Mouse (Mus musculus) kidney, embryonic 15.5 days (tissue): ENCODE results near the gene Xylt1. TPM values are rescaled to one million over a fixed set of nuclear protein-coding genes. Genes with fewer than 3 reads are reported as not detected.

Experiments used
- ATAC-seq: fragments of 200-750 bp; cut with Nextera tagmentation; replicated peaks from 2 replicates; pipeline ENCODE4 v1.8.0; 2017; ENCODE audit warnings: moderate TSS enrichment; ENCODE audit not compliant: low FRiP score
- H3K27ac ChIP-seq: fragments of 300-500 bp; sonication (generic); 2 replicates; pipeline ENCODE4 v1.5.1; 2015; ENCODE audit warnings: mild to moderate bottlenecking, inconsistent platforms
- H3K27me3 ChIP-seq: fragments of 300-500 bp; sonication (generic); 2 replicates; pipeline ENCODE4 v1.6.1; 2015; ENCODE audit warnings: inconsistent platforms
- H3K36me3 ChIP-seq: fragments of 300-500 bp; sonication (generic); 2 replicates; pipeline ENCODE4 v1.6.1; 2015; ENCODE audit warnings: inconsistent platforms
- H3K4me1 ChIP-seq: fragments of 300-500 bp; sonication (generic); 2 replicates; pipeline ENCODE4 v1.6.1; 2015; ENCODE audit warnings: inconsistent platforms
- H3K4me2 ChIP-seq: fragments of 300-500 bp; sonication (generic); 2 replicates; pipeline ENCODE4 v1.6.1; 2015; ENCODE audit warnings: moderate library complexity, mild to moderate bottlenecking, inconsistent platforms
- H3K4me3 ChIP-seq: fragments of 300-500 bp; sonication (generic); replicated peaks from 2 replicates; pipeline ENCODE4 v1.5.1; 2015; ENCODE audit warnings: mild to moderate bottlenecking, inconsistent platforms
- H3K9ac ChIP-seq: fragments of 300-500 bp; sonication (generic); 2 replicates; pipeline ENCODE4 v1.6.1; 2015; ENCODE audit warnings: mild to moderate bottlenecking, inconsistent platforms
- H3K9me3 ChIP-seq: fragments of 300-500 bp; sonication (generic); replicated peaks from 2 replicates; pipeline ENCODE4 v1.6.1; 2016; ENCODE audit warnings: inconsistent platforms
- WGBS: fragments of 180-500 bp; shearing (Covaris S2); methylation state at CpG from one replicate; pipeline ENCODE4 v1.1.7; 2015; ENCODE audit warnings: mixed read lengths; 5-methylcytosine and 5-hydroxymethylcytosine counted together
- polyA plus RNA-seq: library from polyadenylated mRNA; unstranded; fragments of >200 nt; fragmentation: Nextera tagmentation; extraction: Ambion mirVana; gene quantifications from 2 replicates; pipeline ENCODE4 v1.2.1, GENCODE M21; 2015

Gene Xylt1
- polyA plus RNA-seq, 1 experiment from 2014 or later = 2.3 TPM

DNA sequence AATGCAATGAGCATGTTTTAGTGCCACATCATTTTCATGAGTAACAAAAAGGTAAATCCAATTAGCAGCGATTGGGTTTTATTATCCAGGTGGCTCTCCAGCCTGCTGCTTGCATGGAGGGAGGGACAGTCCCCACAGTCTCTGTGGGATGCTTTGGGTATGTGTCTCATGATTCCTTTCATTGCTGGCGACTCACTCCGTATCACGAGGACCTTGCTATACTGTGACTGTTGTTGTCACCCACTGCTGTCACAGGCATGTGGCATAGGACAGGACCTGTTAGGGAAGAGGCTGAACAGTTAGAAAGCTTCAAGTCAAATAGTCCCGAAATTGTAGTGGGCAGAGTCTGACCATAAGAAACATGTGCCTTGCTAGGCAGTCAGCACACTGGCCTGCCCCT lies 234.1 kb downstream of the Xylt1 start:
- Histone ChIP-seq H3K4me3 (no peak overlapping the region), H3K4me2 (no peak overlapping the region), H3K9me3 (no peaks in the 10 kb centered on the region), H3K4me1 (no peaks in the 10 kb centered on the region), H3K27me3 (no peaks in the 10 kb centered on the region), H3K9ac (no peak overlapping the region), H3K27ac (no peak overlapping the region), H3K36me3 (no peaks in the 10 kb centered on the region)
- 80% methylated on average over 5 of the region's 5 CpGs for WGBS
- ATAC-seq = no peak

DNA sequence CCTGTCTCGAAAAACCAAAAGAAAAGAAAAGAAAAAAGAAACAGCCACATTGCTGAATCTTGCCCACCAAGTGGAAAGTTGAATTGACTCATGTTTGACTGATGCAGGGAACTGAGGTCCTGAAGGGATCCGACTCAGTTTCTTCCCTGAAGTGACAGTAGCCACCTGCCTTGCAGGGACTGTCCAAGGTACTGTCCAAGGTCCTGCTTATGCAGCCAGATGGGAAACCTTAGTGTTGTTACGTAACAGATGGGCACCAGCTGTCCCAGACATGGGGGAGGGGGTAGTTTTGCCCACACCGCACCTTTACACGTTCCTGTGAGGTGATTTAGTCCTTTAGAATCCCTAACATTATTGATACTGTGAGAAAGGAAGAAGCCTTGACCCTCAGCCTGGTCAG lies 235.5 kb downstream of the Xylt1 start:
- WGBS = 54% methylated on average over 5 of the region's 5 CpGs

GRCm38 (mm10) chr7:117618715-117619150 lies 238.0 kb downstream of the Xylt1 start:
- ATAC-seq = no peak
- peaks cover 5% of the 10 kb centered on the region; the same call in 1 of the 2 replicates for H3K36me3 ChIP-seq
- no peaks in the 10 kb centered on the region for H3K27me3 ChIP-seq
- no peak overlapping the region for H3K4me3 ChIP-seq
- WGBS = 76% methylated on average over 4 of the region's 4 CpGs
- H3K9ac ChIP-seq = no peak overlapping the region
- H3K4me1 ChIP-seq = no peaks in the 10 kb centered on the region
- no peak overlapping the region for H3K4me2 ChIP-seq
- no peak overlapping the region for H3K27ac ChIP-seq
- H3K9me3 ChIP-seq = no peaks in the 10 kb centered on the region

More for the DNA sequence above, 235.5 kb downstream of the Xylt1 start:
- ATAC-seq = no peak
- Histone ChIP-seq H3K27ac (no peak overlapping the region), H3K9me3 (no peaks in the 10 kb centered on the region), H3K36me3 (no peaks in the 10 kb centered on the region), H3K4me1 (no peaks in the 10 kb centered on the region), H3K27me3 (no peaks in the 10 kb centered on the region), H3K4me3 (no peak overlapping the region), H3K4me2 (no peak overlapping the region), H3K9ac (no peak overlapping the region)

- Histone ChIP-seq H3K4me2 (no peak overlapping the region), H3K9me3 (no peaks in the 10 kb centered on the region), H3K27me3 (no peaks in the 10 kb centered on the region), H3K4me1 (no peaks in the 10 kb centered on the region), H3K9ac (no peak overlapping the region), H3K4me3 (no peak overlapping the region), H3K36me3 (peaks cover 5% of the 10 kb centered on the region; the same call in 1 of the 2 replicates), H3K27ac (no peak overlapping the region)
- ATAC-seq = no peak
- WGBS = 84% methylated on average over 4 of the region's 4 CpGs
Observed at GRCm38 (mm10) chr7:117621566-117621965, 240.8 kb downstream of the Xylt1 start.

GRCm38 (mm10) chr7:117622769-117623168 lies 242.0 kb downstream of the Xylt1 start:
- WGBS = 74% methylated on average over 2 of the region's 2 CpGs
- Histone ChIP-seq H3K9me3 (no peaks in the 10 kb centered on the region), H3K36me3 (peaks cover 5% of the 10 kb centered on the region; the same call in 1 of the 2 replicates), H3K4me3 (no peak overlapping the region), H3K27ac (no peak overlapping the region), H3K9ac (no peak overlapping the region), H3K4me2 (no peak overlapping the region), H3K4me1 (no peaks in the 10 kb centered on the region), H3K27me3 (no peaks in the 10 kb centered on the region)
- ATAC-seq = no peak

- no peaks in the 10 kb centered on the region for H3K36me3 ChIP-seq
- no peaks in the 10 kb centered on the region for H3K9me3 ChIP-seq
- H3K27me3 ChIP-seq = no peaks in the 10 kb centered on the region
- H3K4me3 ChIP-seq = no peak overlapping the region
- H3K27ac ChIP-seq = no peak overlapping the region
- no peak for ATAC-seq
- WGBS = 65% methylated on average over 3 of the region's 3 CpGs
- no peak overlapping the region for H3K9ac ChIP-seq
- no peaks in the 10 kb centered on the region; the same call in 1 of the 2 replicates for H3K4me1 ChIP-seq
- no peak overlapping the region for H3K4me2 ChIP-seq
Observed at GRCm38 (mm10) chr7:117628791-117629190, 248.0 kb downstream of the Xylt1 start.

DNA sequence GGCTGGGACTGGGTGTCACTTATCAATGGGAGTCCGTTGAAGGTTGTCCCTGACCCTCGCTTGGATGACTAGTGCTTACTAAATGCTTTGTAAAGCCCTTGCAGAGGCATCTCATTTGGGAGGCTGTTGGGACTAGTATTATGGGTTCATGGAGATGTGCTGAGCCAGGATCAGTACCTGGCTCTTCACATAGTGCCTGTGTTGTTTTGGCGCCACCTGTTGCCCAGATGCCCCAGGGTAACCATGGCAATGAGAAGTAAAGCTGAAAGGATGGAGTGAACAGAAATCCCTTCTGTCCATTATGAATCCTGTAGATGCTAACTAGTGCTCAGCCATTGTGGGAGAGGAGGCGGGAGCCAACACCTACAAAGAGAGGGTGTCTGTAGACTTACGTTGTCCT lies 249.9 kb downstream of the Xylt1 start:
- H3K4me1 ChIP-seq = no peaks in the 10 kb centered on the region; the same call in 1 of the 2 replicates
- no peak overlapping the region for H3K4me2 ChIP-seq
- no peaks in the 10 kb centered on the region for H3K27me3 ChIP-seq
- H3K27ac ChIP-seq = no peak overlapping the region
- no peak overlapping the region for H3K4me3 ChIP-seq
- H3K36me3 ChIP-seq = no peaks in the 10 kb centered on the region
- 72% methylated on average over 5 of the region's 5 CpGs for WGBS
- H3K9me3 ChIP-seq = no peaks in the 10 kb centered on the region
- no peak for ATAC-seq
- H3K9ac ChIP-seq = no peak overlapping the region

DNA sequence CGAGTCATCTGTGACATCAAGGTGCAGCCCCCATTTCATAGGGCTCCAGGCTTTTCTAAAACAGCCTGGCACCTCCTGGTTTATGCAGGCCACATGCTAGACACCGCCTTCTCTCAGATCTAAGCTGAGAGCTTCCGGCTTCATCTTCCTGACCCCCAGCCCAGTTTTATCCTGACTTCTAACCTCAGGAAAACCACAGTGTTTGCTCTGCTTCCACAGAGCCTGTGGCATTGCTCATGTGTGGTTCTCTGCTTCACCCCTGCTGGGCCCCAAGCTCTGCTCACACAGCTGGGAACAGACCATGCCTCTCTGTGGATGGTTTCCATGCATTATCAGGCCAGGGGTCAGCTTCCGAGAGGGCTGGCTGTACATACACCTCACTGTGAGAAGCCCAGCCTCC lies 254.8 kb downstream of the Xylt1 start:
- H3K4me1 ChIP-seq = no peaks in the 10 kb centered on the region
- no peak for ATAC-seq
- H3K4me3 ChIP-seq = no peak overlapping the region
- 84% methylated on average over 4 of the region's 4 CpGs for WGBS
- no peak overlapping the region for H3K9ac ChIP-seq
- no peak overlapping the region for H3K27ac ChIP-seq
- H3K27me3 ChIP-seq = no peaks in the 10 kb centered on the region
- no peak overlapping the region for H3K4me2 ChIP-seq
- peaks cover 5% of the 10 kb centered on the region; the same call in 1 of the 2 replicates for H3K36me3 ChIP-seq
- no peaks in the 10 kb centered on the region for H3K9me3 ChIP-seq

DNA sequence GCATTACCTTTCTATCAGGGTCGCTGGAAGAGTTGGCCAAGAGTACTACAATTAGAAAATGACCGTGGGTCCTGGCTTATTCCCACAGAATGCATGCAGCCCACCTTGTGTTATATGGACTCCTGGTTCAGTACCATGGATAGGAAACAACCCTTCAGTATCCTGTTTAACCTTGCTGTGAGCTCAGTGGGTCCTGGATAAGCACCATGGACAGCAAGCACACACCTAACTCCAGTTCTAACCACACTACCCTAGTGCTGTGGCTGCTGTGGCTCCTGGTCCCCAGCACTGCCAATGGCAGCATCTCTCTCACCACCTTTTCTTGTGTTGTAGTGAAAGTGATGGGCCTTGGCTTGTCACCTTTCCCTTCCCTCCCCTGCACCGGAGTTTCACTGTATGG lies 255.9 kb downstream of the Xylt1 start:
- WGBS = 73% methylated on average over 3 of the region's 3 CpGs
- ATAC-seq = peak; percentile 80; the same call in 1 of the 2 replicates

GRCm38 (mm10) chr7:117637997-117638396 lies 257.2 kb downstream of the Xylt1 start:
- Histone ChIP-seq H3K9me3 (no peaks in the 10 kb centered on the region), H3K9ac (no peak overlapping the region), H3K4me2 (no peak overlapping the region), H3K27ac (no peak overlapping the region), H3K4me3 (no peak overlapping the region), H3K36me3 (peaks cover 5% of the 10 kb centered on the region; the same call in 1 of the 2 replicates), H3K4me1 (no peaks in the 10 kb centered on the region), H3K27me3 (no peaks in the 10 kb centered on the region)
- WGBS = 98% methylated on average over 1 of the region's 2 CpGs
- no peak for ATAC-seq

More for the DNA sequence above, 255.9 kb downstream of the Xylt1 start:
- Histone ChIP-seq H3K9me3 (no peaks in the 10 kb centered on the region), H3K4me1 (no peaks in the 10 kb centered on the region), H3K4me3 (no peak overlapping the region), H3K9ac (no peak overlapping the region), H3K4me2 (no peak overlapping the region), H3K27ac (no peak overlapping the region), H3K36me3 (peaks cover 5% of the 10 kb centered on the region; the same call in 1 of the 2 replicates), H3K27me3 (no peaks in the 10 kb centered on the region)

- Histone ChIP-seq H3K27me3 (no peaks in the 10 kb centered on the region), H3K4me3 (no peak overlapping the region), H3K9me3 (no peaks in the 10 kb centered on the region), H3K9ac (no peak overlapping the region), H3K36me3 (peaks cover 27% of the 10 kb centered on the region; the same call in 1 of the 2 replicates), H3K4me2 (no peak overlapping the region), H3K4me1 (no peaks in the 10 kb centered on the region), H3K27ac (no peak overlapping the region)
- ATAC-seq = no peak
- WGBS = 12% methylated on average over 1 of the region's 1 CpGs
Observed at GRCm38 (mm10) chr7:117652637-117653036, 271.9 kb downstream of the Xylt1 start.

- Histone ChIP-seq H3K36me3 (peaks cover 20% of the 10 kb centered on the region; the same call in 1 of the 2 replicates), H3K27ac (no peak overlapping the region), H3K27me3 (no peaks in the 10 kb centered on the region), H3K4me3 (no peak overlapping the region), H3K9ac (no peak overlapping the region), H3K9me3 (no peaks in the 10 kb centered on the region), H3K4me1 (no peaks in the 10 kb centered on the region), H3K4me2 (no peak overlapping the region)
- WGBS = 93% methylated on average over 5 of the region's 5 CpGs
- no peak for ATAC-seq
Observed at GRCm38 (mm10) chr7:117655732-117656131, 275.0 kb downstream of the Xylt1 start.

DNA sequence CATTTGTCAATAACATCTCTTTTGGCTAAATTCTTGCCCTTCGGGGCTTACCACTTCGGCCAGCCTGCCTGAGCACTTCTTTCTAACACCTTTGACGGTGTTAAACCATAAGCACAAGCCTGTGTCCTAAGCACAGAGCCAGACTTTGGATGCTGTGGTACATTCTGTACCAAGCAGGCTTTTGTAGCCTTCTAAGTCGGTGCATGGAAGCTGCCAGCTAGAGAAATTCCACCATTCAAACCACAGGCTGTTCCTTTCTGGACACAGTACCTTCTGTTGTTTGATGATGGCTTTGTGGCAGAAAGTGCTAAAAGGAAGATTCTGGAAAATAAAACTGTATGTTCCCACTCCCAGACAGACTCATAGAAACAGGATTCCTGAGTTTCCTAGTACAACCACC lies 277.4 kb downstream of the Xylt1 start:
- Histone ChIP-seq H3K36me3 (peaks cover 20% of the 10 kb centered on the region; the same call in 1 of the 2 replicates), H3K27ac (no peak overlapping the region), H3K9me3 (no peaks in the 10 kb centered on the region), H3K4me1 (no peaks in the 10 kb centered on the region), H3K4me2 (no peak overlapping the region), H3K27me3 (no peaks in the 10 kb centered on the region), H3K4me3 (no peak overlapping the region), H3K9ac (no peak overlapping the region)
- WGBS = 88% methylated on average over 4 of the region's 4 CpGs
- no peak for ATAC-seq
